Mouse (Mus musculus): ENCODE data around the gene Sec14l1.
A peak's percentile ranks its signal among the peaks of the same experiment; 100 is the strongest.
"Not testable (repeated sequence)": the region's sequence is repeated elsewhere in the genome, so short reads cannot be mapped to it uniquely, and the experiment has no call there.

The Sec14l1 gene

DNA sequence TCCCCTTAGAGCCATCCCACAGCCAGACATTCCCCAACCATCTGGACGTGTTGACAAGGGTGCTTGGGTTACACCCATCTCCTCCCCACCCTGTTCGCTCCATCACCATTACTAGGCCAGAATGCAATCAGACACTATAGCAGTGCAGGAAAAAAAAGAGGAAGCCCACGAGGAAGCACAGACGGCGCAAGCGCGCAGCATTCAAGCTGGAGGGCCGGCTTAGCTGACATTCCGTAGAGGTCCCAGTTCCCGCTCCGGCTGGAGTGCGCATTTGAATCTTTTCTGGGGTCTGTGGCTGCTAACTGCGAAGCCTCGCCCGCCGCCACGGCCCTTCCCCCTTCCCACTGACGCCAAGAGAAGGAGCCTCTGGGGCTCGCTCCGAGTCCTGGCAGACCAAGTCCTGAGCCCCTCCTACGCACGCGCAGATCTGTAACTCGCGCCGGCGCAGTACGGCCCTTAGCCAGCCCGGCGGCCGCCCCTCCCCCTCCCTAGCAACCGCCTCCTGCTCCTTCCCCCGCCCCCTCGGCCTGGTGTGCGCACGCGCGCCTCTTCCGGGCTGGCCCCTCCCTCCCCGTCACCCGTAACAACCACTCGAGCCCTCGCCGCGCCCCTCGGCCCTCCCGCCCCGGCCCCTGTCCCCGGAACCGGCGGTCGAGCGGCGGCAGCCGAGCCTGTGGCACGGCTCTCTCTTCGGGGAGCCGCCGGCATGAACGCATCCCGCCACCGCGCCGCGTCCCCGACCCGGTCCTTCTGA is at the start of gene Sec14l1:
Gene Sec14l1, plus strand, starts transcription at position 577 of the 754 bp plus-strand sequence.
- peak; percentile 94 for DNase-seq (ENCODE audit: low read depth, low spot score)

DNA sequence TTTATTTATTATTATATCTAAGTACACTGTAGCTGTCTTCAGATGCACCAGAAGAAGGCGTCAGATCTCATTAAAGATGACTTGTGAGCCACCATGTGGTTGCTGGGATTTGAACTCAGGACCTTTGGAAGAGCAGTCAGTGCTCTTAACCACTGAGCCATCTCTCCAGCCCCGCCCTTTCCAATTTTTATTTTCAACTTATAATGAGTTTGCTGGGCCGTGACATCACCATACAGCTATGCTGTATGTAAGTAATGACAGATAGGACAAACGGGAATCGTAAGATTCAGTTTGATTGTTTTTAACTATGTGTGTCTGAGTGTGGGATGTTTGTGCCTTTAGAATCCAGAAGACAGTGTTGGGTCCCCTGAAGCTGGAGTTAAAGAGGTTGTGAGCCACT is 49.4 kb upstream of the Sec14l1 start:
- not testable (repeated sequence) for DNase-seq (ENCODE audit: low read depth, low spot score)

DNA sequence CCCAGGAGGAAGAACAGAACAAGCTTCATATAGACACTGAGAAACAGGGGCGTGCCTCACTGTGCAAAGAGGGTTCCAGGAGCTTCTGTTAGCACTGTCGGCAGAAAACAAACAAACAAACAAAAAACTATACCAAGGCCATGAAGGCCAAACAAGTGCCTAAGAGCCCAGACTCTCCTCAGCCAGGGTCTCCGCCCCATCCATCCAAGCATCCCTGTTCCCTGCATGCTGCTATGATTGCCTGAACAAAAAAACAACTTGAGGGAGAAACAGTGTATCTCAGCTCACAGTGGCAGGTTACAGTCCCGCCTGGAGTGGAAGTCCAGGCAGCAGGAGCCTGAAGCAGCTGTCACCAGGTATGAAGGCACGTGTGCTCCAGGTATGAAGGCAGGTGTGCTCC is 48.2 kb upstream of the Sec14l1 start:
- no peak for DNase-seq (ENCODE audit: low read depth, low spot score)

GRCm38 (mm10) chr11:117068332-117068731 is 46.6 kb upstream of the Sec14l1 start:
- no peak for DNase-seq (ENCODE audit: low read depth, low spot score)

- no peak for DNase-seq (ENCODE audit: low read depth, low spot score)
Observed at GRCm38 (mm10) chr11:117069027-117069426, 45.9 kb upstream of the Sec14l1 start.

GRCm38 (mm10) chr11:117070711-117071110 is 44.3 kb upstream of the Sec14l1 start:
- no peak for DNase-seq (ENCODE audit: low read depth, low spot score)

GRCm38 (mm10) chr11:117072128-117072527 is 42.8 kb upstream of the Sec14l1 start:
- DNase-seq (ENCODE audit: low read depth, low spot score): peak; percentile 47

- no peak for DNase-seq (ENCODE audit: low read depth, low spot score)
Observed at GRCm38 (mm10) chr11:117073426-117073825, 41.5 kb upstream of the Sec14l1 start.

DNA sequence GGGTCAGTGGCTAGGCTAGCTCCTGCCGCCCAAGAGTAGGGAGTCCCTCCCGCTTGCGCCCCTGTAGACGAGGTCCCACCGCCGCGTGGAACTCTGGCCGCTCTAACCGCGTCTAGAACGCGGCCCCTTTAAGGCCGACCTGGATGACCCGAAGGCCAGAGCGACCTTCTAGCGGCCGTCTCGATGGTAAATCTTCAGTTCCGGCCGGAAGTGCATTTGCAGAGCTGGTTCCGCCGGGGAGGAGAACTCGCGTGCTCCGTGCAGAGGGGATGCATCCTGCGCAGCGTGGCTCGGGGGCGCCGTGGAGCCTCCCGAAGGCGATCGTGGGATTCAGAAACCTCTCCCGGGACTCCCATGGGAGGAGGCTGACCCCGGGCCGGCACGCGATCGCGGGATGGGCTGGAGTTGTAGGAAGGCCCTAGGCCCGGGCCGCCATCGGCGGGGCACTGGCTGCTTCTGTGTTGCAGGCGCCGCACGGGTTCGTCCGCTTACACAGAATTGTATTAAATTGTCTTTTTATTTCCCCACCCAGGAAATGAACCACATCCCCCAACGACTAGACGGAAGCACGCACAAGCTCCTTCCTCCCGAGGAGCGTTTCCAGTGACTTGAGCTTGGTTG is 38.3 kb upstream of the Sec14l1 start:
- peak; percentile 56 for DNase-seq (ENCODE audit: low read depth, low spot score)

- DNase-seq (ENCODE audit: low read depth, low spot score): no peak
Observed at GRCm38 (mm10) chr11:117077227-117077626, 37.7 kb upstream of the Sec14l1 start.

GRCm38 (mm10) chr11:117077902-117078301 is 37.1 kb upstream of the Sec14l1 start:
- DNase-seq (ENCODE audit: low read depth, low spot score): no peak

DNA sequence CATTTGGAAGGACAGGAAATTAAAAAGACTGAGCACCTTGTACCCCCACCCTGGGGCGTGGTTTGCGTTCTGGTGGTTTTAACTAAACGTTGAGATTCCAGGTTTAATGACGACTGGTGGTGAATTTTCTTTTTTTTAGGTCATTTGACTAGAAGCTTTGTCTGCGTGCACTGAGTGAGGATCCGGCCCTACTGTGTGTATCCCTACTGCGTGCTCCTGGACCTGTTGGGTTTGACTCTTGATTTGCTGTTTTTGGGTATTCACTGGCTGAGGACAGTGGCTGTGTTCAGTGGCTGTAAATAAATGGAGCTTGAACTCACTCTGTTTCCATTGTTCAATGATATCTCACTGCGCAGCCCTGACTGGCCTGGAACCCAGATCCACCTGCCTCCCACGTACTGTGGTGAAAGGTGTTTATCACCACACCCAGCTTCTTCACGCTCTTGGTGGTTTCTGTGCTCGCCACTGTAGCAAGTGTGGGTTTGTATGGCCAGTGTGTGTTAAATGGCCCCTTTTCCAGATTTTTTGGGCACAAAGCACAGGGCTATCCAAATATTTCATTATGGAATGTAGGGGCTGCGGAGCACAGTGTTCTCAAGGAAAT is 36.2 kb upstream of the Sec14l1 start:
- no peak for DNase-seq (ENCODE audit: low read depth, low spot score)

DNA sequence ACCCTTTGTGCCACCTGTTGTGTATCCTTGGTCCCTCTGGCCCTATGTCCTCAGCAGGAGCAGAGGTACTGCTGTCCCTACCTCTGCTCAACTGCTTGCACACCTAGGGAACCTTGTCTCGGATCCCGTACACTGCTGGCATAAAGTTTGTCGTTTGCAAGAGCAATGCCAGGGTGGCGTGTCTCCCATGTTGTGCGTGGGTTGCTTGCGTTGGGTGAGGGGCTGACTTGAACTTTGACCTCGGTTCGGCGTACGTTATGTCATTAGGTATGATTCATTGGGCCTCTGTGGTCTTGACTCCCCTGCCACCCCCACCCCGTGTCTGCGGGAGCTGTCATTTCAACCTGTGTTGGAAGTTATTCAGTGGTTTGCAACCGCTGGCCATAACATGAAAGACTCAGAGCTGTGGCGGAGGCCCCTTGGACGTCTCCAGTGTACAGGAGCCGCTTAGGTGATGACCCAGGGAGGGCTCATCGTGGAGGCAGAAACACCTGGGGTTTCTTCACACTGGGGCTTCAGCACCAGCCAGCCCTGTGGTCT is 35.2 kb upstream of the Sec14l1 start:
- no peak for DNase-seq (ENCODE audit: low read depth, low spot score)

DNA sequence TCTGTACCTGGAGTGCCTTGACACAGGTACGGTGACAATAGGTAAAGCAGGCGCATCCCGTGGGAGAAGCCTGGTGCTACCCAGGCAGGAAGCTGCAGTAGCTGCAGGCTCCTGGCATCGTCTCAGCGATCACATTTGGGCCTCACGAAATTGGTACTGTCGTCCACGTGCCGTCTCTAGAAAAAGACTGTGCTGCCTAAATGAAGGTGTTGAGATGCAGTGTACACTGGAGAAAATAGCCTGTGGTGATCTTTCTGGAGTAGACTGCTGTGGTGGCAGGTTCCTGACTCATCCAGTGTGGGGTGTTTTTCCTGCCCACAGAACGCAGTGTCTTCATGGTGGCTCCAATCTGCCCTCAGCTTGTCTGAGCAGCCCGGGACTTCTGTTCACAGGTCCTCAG is 34.8 kb upstream of the Sec14l1 start:
- DNase-seq (ENCODE audit: low read depth, low spot score): no peak

- peak; percentile 60 for DNase-seq (ENCODE audit: low read depth, low spot score)
Observed at GRCm38 (mm10) chr11:117081165-117082064, 33.6 kb upstream of the Sec14l1 start.

GRCm38 (mm10) chr11:117082353-117082934 is 32.5 kb upstream of the Sec14l1 start:
- DNase-seq (ENCODE audit: low read depth, low spot score): no peak

- DNase-seq (ENCODE audit: low read depth, low spot score): no peak
Observed at GRCm38 (mm10) chr11:117083052-117083881, 31.7 kb upstream of the Sec14l1 start.

GRCm38 (mm10) chr11:117083882-117084260 is 31.1 kb upstream of the Sec14l1 start:
- DNase-seq (ENCODE audit: low read depth, low spot score): not testable (repeated sequence)

DNA sequence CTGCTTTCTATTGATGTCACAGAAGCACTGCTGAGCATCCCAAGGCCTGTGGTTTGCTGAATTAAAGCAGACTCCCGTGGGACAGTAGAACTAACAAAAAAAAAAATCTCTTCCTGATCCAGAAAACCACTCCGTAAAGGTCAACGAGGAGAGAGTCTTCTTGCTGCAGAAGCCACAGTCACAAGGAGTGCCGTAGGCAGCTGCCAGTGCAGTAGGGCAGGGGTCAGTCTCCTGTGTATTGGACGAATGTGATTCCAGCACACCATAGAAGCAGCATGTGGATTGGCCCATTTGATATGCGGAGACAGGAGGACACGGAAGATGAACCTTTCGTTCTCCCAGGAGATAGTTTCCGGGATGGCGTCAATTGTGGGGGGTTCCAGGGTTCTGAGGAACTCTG is 28.8 kb upstream of the Sec14l1 start:
- no peak for DNase-seq (ENCODE audit: low read depth, low spot score)
